Mouse (Mus musculus) heart, adult 2 months (tissue): ENCODE measurements around the gene Zxdc.

Experiments used
- CTCF ChIP-seq: fragments of 200-600 bp; IDR thresholded peaks from 2 replicates; pipeline ENCODE4 v1.8.1; 2022; ENCODE audit warnings: antibody characterized with exemption, mild to moderate bottlenecking, moderate library complexity
- POLR2A ChIP-seq: fragments of 200-500 bp; IDR thresholded peaks from 2 replicates; pipeline ENCODE4 v1.6.1; 2011; ENCODE audit warnings: mild to moderate bottlenecking, low read depth, low read length, control low read depth; ENCODE audit not compliant: insufficient read depth

GRCm38 (mm10) chr6:90451512-90451911, 82.2 kb downstream of the Zxdc start:
- TF ChIP-seq POLR2A (no peak), CTCF (no peak)
